Mouse (Mus musculus) ovary, postnatal 10 days (tissue): ENCODE measurements at regions not wholly inside any gene's neighbourhood (a gene's known extent, or its start where the extent isn't known, plus 50 kb on each side); places are given as distances from the start of the nearest gene placed in this dataset.

ENCODE experiments used
- DNase-seq: peaks from one replicate; pipeline ENCODE4 v3.0.0; 2022; ENCODE audit warnings: low spot score

DNA sequence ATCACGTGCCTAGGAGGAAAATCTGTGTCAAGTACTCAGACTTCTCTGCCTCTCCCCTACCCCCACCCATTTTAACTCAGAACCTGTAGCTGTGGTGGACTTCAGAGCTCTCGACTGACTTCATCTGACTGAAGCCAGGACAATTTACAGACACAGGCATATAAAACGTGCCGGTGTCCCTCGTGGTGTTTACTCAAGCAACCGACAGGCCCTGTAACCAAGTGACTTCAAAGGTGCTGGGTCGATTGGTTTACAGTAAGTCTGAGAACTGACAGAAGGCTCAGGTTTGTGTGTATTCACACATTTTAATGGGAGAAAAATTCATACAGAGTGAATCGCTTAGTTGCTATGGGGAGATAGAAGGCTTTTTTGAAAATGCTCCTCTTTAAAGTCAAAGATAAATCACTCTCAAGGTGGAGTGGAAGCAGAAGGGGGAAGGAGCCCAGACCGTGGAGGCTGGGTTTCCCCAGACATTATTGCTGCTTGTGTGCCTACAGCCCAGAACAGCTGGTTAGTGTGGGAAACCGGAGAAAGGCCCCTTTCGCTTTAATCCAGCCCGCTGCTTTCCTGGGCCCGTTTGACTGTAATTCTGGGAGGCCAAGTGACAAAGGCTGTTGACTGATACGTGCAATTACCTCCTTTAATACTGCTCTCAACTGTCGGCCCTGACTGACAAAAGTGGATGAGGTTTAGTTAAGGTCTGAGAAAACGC, 218.6 kb downstream of the Sox2 start:
- DNase-seq: no peak

DNA sequence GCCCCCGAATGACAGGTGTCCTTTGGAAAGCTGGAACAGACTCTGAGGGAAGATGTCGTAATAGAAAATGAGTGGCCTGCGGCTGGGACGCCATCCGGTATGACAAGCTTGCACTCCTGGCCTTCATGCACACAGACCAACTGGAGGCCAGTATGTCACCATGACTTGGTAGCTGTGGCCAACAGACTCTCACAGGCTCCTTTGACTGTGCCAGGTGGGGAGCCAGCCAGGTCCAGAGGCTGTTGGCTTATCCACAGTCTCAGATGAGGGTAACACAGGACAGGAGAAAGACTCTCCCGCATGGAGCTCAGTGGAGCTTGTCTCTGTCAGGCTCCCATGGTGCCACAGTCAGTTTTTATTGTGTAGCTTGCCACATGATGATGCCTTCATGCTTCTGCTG, 219.7 kb downstream of the Sox2 start:
- DNase-seq: no peak

GRCm38 (mm10) chr3:34885137-34885536, 234.9 kb downstream of the Sox2 start:
- DNase-seq: no peak

DNA sequence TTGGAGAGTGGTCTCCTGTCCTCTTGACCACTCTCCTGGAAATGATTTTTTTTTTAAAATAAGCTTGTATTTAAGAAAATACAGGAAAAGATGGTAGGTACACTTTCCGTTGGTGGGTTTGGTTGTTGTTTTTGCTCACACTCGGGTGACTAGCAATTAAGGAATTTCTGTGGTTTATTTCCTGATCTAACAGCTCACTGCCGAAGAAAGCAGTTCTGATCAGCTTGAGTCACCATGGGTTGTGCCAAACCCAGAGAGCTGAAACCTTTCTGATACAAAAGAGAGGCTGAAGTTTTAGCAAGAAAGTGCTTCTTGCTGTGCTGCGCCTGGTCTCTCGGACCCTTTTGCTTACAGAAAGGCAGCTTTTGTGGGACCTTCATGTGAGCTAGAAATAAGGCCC, 243.2 kb downstream of the Sox2 start:
- no peak for DNase-seq

- DNase-seq: no peak
These were observed 252.9 kb downstream of the Sox2 start for GRCm38 (mm10) chr3:34903106-34903505.

DNA sequence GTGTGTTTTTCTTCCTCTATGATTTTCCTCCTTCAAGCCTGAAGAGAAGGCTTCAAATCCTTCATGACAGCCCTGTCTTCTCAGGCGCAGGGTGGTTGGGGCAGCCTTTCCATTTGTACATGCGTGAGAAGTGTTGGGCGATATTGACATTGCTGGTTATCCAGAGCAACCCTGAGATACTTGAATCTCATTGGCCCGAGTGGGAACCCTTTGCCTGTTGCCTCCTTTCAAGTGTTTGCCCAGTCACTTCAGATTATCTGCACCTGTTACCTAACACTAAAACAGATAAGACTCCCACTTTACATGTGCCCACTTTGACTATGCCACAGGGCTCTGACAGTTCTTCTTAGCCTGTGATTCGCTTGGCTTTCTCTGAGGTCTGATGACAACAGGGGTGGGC, 258.3 kb downstream of the Sox2 start:
- DNase-seq: no peak

GRCm38 (mm10) chr3:34909350-34909749, 259.1 kb downstream of the Sox2 start:
- no peak for DNase-seq

GRCm38 (mm10) chr3:34918326-34918932, 268.2 kb downstream of the Sox2 start:
- no peak for DNase-seq

GRCm38 (mm10) chr3:34920497-34920896, 270.3 kb downstream of the Sox2 start:
- DNase-seq: no peak

GRCm38 (mm10) chr3:34949867-34950266, 299.7 kb downstream of the Sox2 start:
- DNase-seq: no peak

DNA sequence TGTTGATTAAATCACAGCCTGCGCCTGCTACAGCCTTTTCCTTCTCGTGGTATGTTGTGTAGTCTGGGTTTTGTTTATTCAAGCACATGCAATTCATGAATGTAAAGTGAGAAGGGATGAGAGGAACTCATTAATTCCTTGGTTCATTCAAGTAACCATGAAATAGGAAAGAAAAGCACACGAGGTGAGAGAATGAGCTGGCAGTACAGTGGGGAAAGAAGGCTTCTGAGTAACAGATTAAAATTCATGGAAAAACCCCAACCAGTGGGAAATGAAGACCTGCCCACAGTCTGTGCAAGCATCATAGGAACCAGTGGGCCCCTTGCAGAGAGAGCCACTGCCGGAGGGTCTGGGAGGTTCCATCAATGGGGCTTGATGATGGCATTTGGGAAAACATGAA, 306.0 kb downstream of the Sox2 start:
- no peak for DNase-seq

GRCm38 (mm10) chr3:34959044-34959521, 308.9 kb downstream of the Sox2 start:
- DNase-seq: no peak

DNA sequence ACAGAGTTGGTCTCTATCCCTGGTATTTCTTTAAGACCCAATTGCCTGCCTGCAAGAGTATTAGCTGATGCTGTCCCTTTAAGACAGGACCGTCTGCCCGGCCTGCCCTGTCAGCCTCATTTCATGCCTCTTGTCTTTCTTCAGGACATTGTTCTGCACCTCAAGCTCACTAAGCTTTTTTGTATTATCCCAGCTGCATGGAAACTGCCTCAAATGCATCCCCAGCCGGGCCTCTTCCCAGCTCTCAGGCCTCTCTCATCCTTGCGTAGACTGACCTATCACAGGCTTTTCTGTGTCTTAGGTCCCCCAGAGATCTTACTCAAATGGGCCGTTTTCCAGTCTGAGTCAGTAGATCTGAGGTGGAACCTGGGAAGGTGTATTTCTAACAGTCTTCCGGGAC, 316.2 kb downstream of the Sox2 start:
- no peak for DNase-seq

DNA sequence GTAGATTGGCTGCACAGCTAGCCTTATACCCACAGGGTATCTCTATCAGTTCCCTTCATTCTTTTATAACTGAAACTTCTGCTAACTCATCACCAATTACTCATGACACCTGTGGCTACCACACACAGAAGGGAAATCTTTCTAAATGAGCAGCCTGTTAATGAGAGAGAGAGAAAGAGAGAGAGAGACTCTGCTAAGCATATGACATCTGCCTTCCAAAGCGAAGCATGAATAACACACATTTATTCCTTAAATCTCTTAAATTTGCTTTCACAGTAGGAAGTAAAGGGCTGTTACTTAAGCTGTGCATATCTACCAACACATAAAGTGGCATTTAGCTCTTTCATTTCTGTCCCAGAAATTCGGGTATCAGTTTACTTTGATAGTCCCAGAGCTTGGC, 317.7 kb downstream of the Sox2 start:
- no peak for DNase-seq

DNA sequence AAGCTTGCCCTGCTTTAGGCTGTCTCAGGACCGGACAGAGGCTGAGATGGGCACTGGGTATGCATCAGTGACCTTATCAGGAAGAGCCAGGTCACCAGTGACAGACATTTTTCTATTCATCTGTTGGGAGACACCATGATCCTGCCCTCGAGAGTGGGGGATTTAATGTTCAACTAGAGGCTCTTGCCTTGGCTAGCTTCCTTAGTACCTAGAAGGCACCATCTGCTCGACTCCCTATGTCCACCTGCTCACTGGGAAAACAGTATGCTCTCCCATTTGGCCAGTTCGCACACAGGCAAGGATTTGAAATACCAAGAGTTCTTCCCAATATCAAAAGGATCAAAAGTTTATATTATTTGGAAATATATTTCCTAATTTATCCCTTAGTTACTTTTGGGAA, 321.3 kb downstream of the Sox2 start:
- no peak for DNase-seq

- no peak for DNase-seq
These were observed 324.2 kb downstream of the Sox2 start for GRCm38 (mm10) chr3:34974371-34974770.
